Mouse (Mus musculus): ENCODE results near the gene Extl2.
A peak's percentile ranks its signal among the peaks of the same experiment; 100 is the strongest.

Gene Extl2

DNA sequence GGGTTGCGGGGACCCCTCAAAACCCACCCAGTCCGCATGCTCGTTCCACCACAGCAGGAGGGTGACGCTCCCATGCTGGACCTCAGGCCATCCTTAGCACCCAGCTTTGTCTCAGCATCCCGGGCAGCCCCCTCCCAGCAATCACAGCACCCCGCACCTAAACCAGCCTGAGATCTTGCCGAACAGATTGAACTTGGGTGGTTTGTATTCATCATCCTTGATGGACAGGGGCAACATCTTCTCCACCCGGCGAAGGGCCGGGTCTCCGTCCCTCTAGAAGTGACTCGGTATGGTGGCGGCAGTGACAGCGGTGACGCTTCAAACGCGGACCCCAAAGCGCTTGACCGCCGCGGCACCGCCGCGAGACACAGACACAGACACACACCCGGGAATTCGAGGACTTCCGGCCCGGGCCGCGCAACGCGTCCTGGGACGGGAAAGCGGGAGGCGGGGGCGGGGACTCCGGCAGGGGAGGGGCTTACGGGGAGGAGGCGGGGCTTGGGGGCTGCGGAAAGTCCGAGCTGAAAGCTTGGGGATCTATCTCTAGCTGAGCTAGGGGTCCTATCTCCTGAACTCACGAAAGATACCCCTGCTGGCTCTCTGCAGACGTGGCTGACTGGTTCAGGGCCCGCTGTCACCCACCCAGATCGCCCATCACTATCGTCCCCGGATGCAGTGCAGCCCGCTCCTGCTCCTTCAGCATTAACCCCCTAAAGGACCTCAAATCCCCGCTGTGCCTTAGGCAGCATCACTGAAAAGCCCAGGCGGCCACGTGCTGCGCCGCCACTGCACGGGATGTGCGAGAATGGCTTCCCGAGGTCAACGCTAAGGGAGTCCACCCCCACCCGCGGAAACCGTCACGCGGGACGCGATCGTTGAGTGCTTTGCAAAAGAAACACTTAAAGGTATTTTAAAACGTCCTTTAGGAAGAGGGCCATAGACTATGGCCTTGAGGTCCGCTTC is at the start of gene Extl2, which contains the start of gene Slc30a7:
Gene Extl2, plus strand, starts transcription at position 485 of the 963 bp plus-strand sequence.
Gene Slc30a7, minus strand, starts transcription at position 429 of the 963 bp plus-strand sequence.
- DNase-seq (ENCODE audit: low read depth) = peak; percentile 58

DNA sequence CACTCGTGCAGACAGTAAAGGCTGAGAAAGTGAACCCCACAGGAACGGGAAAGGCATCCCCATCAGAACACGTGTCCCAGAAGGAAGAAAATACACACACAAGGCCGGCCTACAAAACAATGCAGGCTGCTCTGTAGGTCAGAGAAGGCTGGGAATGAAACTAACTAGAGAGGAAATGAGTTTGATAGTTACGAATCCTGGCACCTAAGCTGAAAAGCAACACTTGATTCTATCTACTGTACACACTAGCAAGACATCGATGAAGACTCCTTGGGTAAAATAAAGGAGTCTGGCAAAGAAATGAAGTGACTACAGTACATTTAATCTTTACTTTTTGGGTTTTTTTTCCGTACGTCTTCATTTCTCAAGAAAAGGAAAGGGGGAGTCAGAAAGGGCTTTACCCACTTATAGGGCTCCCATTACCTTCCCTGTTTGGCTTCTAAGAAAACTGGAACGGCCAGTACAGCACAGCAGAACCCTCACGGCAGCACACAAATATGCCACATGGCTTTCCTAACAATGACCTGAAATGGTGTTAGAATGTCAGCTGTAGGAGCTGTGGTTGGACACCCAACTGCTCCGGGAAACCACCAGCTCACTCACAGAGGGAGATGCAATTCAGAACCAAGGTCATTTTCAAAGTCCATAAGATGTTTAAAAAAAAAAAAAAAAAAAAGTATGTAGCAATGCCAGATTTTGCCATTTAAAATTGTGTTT is 45.8 kb upstream of the Extl2 start:
- no peak for DNase-seq (ENCODE audit: low read depth)

DNA sequence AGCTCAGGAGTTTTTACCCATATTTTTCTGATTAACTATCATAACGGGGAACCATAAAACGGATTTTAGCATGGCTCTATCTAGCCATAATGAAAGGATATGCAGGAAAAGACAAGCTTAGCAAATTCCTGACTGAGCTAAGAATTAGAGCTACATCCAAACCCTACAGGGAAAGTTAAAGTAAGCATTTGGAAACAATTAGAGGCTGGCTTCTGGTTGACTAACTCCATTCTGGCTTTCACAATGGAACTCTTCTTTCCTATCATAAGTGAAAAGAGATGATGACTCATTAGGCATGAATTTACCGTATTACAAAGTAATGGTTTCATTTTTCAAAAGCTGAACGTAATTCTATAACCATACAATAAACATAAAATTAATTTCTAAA is 45.2 kb upstream of the Extl2 start:
- no peak for DNase-seq (ENCODE audit: low read depth)

DNA sequence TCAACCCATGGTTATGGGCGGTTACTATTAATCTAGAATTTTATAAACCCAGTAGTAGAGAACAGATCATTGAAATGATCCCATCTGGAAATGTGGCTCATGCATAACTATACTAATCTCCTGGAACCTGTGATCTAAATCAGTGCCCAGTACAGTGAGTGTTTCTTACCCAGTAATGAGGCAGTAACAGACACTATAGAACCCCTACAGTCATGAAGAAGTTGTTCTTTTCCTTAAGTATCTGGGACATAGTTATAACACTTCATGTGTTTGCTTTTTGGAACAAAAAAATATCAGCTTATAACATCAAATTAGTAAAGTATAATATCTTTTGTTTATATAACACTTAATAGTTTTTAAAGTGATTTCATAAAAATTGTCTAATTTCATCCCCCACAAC is 43.7 kb upstream of the Extl2 start:
- DNase-seq (ENCODE audit: low read depth) = no peak

DNA sequence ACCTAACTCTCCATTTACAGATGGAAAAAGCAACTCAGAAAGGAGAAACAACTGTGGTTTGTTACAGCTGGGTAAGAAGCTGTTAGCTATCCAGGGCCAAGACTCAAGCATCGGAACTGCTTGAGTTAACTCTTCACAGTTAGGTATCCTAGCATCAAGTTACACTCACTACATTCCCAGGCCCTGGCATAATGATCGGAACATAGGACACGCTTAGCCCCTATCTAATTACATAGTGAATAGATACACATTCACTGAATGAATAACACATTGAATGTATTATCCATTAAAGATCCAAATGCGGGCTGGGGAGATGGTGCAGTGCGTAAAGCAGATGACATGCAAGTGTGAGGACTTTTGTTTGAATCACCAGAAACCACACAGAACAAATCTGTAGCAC is 43.2 kb upstream of the Extl2 start:
- no peak for DNase-seq (ENCODE audit: low read depth)

DNA sequence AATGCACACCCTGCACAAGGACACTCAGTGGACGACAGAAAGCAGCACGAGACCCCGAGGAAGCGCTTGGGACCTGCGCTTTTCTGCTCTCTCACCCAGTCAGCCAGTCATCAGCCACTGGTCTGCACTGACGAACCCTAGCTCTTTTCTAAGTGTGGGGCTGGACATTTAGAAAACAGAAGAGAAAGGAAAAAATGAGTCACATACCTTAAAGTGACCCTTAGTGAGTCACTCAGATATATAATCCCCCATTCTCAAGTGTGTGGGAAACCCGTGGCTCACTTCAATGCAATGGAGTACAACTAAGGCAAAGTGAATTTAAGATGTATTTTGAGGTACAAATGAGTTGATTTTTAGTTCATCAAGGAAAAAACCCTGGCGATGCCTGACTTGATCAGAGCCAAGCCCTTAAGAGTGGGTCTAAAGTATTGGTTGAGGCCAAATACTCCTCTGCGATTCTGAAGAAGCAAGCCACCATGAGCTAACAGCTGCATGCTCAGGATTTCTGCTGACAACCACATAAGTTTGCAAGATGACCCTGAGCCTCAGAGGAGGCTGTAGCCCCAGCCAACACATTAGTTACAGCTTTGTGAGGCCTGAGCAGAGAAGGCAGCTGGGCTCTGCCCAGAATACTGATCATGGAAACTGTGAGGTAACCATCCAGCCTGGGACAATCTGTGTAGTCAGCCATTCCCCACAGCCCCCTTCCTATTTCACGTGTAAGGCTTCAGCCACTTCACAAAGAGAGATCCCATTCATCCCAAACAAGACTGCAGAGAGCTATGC is 38.3 kb upstream of the Extl2 start:
- no peak for DNase-seq (ENCODE audit: low read depth)

DNA sequence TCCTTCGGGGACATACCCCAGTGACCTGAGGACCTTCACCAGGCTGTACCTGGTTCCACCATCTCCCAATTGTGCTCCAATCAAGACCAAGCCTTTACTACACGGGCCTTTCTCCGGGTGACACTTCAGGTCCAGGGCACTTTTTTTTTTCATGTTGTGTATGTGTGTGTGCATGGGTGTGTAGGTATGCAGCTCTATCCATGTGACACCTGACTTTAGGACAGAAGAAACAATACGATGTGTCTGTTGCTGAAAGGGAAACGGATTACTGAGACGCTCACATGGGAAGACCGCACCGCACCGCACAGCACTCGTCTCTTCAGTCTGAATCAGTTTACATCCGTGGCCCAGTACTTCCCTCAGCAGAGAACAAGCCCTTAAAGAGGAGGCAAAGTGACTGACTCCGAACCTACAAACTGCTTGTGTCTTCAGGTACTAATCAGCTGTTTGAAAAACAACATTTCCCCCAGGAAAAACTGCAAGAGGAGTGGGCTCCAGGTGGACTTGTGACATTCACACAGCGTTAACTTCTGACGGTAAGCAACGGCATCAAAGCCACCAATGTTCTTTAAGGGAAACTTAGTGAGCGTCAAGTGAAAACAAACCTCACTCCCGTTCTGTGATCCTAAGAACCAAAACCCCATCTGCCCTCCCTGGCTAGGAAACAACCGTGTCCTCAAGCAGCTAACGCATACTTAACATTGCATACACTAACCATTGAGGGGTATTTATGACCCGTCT is 36.0 kb upstream of the Extl2 start:
- no peak for DNase-seq (ENCODE audit: low read depth)

DNA sequence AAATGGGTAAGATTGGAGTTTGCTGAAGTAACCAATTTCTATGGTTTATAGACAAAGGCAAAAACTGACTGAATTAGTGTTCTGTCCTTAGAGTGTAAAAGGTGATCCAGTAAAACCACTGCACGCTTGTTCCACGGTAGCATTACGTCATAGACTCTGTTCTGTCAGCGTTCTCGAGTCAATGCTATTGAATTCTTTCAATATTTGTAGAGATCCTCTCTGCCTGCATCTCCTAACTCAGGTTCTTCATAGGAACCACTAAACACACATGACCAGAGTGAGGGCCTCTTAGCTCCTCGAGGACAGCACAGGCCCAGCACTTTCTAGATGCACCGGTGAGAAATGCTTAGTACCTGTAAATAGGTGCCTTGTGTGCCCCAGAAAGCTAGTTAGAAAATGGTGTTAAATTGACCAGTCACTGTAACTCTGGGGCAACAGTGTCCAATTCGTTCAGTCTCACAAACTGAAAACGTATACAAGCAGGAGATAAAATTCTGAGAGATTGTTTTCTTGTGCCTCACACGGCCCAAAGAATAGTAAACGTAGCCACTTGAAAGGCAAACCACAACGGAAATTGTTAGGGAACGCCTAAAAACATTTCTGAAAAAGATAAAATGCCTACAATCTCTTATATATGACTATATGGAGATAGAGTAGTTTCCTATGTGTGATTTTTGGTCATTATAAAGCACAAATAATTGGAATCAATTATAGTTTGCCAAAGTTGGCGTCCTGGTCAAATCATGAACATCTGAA is 35.2 kb upstream of the Extl2 start:
- no peak for DNase-seq (ENCODE audit: low read depth)

DNA sequence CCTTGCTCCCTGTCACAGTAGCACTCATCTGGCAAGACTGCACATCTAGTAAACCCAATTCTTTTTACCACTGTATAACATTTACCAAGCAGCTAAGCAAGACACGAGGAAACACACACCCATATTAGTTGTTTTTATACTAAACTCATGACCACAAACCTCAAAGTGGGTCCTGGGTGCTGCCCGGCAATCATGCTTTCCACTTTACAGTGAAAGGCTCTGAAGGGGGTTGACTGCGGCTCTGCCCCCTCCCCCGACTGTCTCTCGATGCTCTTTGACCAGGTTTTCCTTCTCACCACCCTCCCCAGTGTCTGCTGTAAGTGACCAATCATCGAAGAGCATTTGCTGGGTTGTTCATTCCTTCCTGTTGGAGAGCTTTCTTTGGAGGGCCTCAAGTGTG is 33.0 kb upstream of the Extl2 start:
- DNase-seq (ENCODE audit: low read depth) = no peak

DNA sequence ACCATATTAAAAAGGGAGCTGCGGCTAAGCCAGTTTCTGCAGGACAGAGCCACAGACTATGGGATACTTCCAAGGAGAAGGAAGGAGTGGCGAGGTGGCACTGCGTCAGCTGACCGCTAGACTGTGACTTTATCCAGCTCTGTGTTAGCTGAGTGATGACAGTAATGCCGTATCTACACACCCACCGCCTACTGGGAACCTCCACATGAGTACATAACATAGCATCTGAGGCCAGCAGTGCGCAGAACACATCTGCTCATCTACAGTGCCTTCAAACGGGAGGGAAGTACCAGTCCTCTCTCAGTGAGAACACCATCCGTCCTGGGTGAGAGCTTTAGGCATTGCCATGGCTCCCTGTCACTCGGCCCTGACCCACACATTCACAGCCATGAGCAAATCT is 32.3 kb upstream of the Extl2 start:
- DNase-seq (ENCODE audit: low read depth) = no peak

DNA sequence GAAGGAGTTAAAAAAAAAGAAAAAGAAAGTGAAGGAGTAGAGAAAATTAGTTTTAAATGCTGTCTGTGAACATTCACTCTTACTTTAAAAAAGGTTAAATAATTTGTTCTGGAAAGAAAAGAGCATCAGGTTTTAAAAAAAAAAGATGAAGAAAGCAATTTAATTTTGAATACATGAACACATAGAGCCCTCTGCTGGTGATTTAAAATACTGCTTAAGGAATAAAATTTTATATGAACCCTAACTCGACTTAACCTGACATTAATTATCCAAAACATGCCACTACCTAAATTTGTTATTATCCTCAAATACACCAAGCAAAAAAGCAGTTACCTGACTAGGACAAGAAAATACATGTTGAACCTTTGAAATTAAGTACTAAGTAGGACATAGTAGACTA is 28.3 kb upstream of the Extl2 start:
- DNase-seq (ENCODE audit: low read depth) = no peak

DNA sequence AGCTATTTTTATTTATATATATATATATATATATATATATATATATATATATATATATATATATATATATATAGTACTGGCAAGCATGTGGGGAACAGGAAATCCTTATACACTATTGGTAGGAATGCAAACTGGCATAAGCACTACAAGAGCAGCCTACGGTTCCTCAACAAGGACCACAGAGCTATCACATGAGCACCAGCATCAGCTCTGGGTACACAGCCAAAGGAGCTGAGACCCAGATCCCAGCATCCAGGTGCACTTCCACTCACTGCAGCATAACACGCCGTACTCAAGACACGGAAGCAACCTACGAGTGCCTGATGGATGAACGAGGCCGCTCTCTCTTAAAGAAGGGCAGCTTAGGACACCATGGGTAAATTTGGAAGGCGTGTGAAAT is 24.0 kb upstream of the Extl2 start:
- no peak for DNase-seq (ENCODE audit: low read depth)

DNA sequence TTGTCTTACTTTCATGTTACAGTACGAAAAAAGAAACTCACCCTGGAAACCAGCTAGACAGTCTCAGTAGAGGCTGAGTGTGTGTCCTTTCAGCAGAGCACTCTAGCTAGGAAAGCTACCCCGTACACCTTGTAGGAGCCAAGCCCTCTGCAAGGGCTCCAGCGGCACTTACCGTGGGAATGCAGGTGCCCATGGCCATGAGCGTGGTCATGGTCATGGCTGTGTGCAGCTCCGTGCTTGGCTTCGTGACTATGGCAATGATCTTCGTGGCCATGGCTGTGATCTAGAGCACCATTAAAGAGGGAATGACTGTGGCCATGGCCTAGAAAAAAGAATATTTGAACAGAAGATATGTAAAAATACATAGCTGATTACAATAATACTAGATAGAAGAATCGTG is 22.6 kb upstream of the Extl2 start:
- DNase-seq (ENCODE audit: low read depth) = no peak

DNA sequence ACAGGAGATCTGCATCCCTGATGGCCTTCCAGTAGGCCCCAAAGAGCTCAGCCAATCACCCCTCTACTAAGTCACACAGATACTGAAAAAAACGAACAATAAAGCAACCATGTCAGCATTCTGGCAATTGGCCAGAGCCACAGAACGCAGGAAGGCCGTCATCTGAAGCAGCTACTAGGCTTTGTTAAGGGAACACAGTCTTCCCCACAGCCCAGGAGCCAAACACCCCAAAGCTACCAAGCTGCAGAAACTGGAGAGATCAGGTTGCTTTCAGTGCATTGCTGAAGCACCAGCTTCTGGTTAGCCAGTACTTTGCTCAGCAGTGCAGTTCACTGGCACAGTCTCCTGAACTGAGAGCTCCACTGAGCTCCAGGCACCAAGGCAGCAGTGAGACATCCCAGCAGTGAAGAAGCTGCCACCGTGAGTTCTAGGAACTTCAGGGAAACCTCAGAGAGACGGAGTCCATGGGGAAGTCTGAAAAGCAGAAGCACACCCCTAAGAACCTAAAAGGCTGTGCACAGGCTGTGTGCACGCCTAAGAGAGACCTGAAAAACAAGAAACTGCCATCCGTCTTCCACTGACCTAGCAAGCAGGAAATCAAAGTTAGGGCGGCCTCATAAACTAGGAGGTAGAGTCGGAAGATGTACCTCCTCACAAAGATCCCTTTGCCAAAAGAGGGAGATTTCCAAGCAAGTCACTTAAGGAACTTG is 21.9 kb upstream of the Extl2 start:
- DNase-seq (ENCODE audit: low read depth) = no peak

DNA sequence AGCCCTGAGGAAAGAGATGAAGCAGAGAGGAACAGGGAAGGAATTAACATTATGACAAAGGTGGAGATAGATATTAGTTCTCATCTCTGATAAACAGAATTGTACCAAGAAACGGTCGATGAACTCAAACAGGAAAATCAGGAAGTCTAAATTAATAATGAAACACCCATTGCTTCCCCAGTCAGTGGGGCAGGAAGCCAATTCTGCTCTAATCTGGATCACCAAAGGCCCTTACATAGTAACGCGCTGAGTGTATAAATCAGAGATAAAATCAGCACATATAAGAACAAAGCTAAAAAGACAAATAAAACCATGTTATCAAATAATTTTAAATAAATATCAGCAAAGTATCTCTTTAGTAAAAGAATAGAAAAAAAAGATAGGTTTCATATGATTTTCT is 15.2 kb upstream of the Extl2 start:
- DNase-seq (ENCODE audit: low read depth) = no peak

DNA sequence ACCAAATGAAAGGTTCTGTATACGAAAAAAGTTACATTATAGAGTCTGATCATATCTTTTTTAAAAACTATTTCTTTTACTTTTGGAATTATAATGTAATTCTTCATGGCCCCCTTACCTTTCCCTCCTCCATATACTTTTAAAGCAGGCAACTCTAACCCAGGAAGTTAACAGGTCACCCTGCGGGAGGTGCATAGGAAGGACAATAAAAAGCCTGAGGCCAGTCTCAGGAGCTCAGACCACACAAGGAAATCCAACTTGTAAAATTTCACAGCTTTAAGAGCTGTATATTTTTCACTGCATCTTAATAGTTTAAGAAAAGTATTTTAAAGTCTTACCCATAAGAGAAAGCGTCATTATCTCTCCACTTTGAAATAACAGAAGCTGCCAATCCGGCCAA is 14.7 kb upstream of the Extl2 start:
- DNase-seq (ENCODE audit: low read depth) = no peak

DNA sequence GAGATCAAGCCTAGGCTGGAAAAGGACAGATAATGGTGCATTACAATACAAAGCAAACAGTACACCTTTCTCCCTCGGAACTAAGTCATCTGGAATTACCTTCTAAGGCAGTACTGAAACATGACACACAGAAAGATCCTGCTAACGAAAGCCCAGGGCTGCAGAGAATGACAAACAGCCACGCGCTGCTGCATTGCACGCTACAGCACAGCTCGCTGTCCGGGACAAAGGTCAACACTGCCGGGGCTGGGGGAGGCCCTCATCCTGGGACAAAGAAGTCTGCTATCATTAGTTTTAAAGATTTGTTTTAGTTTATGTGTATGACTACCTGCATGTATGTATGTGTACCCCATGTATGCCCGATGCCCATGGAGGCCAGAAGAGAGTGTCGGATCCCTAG is 14.2 kb upstream of the Extl2 start:
- DNase-seq (ENCODE audit: low read depth) = no peak

DNA sequence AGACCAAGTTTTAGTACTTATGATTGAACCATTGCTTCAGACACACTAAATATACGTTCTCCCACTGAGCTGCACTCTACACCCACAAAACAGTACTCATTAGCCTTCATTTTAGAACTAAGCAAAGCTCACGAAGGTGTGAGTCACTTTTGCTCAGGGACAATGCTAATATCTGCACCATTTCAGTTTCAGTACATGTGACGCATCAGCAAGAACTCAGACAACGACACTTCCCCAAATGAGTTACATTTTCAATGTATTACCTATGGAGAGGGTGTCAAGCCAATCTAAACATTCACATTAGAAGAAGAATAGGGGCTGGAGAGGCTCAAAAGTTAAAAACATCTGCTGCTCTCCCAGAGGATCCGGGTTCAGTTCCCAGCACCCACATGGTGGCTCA is 10.3 kb upstream of the Extl2 start:
- no peak for DNase-seq (ENCODE audit: low read depth)

DNA sequence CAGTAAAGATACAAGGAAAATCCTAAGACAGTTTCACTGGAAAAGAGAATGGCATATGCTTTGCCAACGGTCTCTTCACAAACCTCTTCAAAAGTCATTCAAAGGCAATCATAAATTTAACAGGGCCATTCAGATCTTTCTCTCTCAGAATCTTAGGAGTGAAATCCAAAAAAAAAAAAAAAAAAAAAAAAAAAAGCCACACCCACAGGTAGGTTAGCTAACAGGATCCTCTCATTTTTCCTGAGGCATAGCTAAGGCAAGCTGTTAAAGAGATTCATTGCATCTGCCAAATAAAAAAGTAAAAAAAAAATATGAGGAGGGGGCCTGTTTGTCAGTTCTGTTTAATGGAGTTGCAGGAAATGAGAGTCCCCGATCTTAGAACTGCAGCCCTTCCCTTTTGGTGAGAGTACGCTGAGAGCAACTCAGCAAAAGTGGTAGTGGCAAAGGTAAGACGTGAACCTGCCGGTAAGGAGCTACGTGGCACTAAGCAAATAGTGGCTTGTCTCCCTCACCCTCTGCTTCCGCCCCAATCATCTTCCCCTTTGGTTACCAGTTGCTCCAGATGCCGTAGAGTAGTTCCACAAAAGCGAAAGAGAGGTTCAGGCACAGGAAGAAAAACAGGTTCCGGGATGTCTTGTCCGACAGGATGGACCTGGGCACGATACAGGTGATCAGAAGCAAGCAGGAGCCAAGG is 831 bp upstream of the Extl2 start:
- no peak for DNase-seq (ENCODE audit: low read depth)

DNA sequence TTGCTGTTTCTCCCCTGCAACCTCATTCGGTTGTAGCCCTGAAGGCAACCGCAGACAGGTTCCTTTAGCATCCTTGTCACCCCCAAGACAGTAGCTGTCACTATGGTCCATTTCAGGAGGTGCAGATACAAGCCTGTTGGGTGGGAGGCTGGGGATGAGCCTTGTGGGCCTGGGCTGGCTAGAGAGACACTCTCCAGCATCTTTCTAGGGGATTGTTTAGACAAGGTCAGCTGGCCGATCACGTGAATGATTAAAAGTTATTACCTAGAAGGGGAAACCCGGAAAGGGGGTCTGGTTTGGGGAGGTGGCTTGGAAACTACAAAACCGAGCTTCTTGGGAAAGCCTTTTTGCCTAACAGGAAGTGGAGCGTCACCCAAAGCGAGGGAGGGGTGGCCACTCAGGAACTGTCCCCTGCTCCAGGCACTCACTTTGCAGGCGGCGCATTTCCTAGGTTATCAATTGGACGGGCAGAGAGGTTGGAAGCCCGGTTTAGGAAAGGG is 729 bp downstream of the Extl2 start:
- peak; percentile 39 for DNase-seq (ENCODE audit: low read depth)

Data from c-Kit-positive CD71-negative TER-119-negative erythroid progenitor cells, embryonic 14.5 days (primary cell).